Mouse (Mus musculus): Measurements from ENCODE around the gene Tapbpl.

DNA sequence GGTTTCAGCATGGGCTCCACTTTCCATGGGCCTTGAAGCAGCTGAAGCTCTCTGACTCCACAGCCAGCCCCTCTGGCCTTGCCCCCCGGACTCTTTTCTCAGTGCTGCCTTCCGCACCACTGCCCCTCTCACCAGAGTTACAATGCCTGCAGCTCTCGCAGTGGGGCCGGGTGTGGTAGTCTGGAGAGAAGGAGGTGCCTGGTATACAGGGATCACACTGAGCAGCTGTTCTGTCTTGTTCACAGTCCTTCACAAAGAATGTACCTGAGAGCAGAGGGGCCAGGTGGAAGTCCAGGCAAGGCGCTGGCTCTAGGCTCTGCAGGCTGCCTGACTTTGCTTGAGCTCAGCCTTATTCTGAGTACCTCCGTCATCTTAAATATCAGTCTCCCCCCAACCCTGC is 4.7 kb upstream of the Tapbpl start:
- TF ChIP-seq CTCF (IDR thresholded peaks at IDR 0.05): no peak
- no peak for TF ChIP-seq EP300 (IDR thresholded peaks at IDR 0.05; ENCODE audit: insufficient read depth, low read depth, low read length)

Data from heart, adult 2 months (tissue).